Mouse (Mus musculus) limb, embryonic 13.5 days (tissue): ENCODE data around the gene Higd1a. TPM values are rescaled to one million over a fixed set of nuclear protein-coding genes. Genes with fewer than 3 reads are reported as not detected.

Source experiments
- ATAC-seq: fragments of 200-750 bp; cut with Nextera tagmentation; 2 replicates; pipeline ENCODE4 v1.8.0; 2017; ENCODE audit warnings: low read depth, moderate number of reproducible peaks, moderate TSS enrichment; ENCODE audit not compliant: low FRiP score
- H3K27ac ChIP-seq: fragments of 300-500 bp; sonication (generic); 2 replicates; pipeline ENCODE4 v1.5.1; 2015; ENCODE audit warnings: inconsistent platforms, mild to moderate bottlenecking, moderate library complexity
- H3K27me3 ChIP-seq: fragments of 300-500 bp; sonication (generic); 2 replicates; pipeline ENCODE4 v1.6.1; 2015; ENCODE audit warnings: mild to moderate bottlenecking, inconsistent platforms
- H3K36me3 ChIP-seq: fragments of 300-500 bp; sonication (generic); 2 replicates; pipeline ENCODE4 v1.6.1; 2015; ENCODE audit warnings: inconsistent platforms, mild to moderate bottlenecking, moderate library complexity
- H3K4me1 ChIP-seq: fragments of 300-500 bp; sonication (generic); 2 replicates; pipeline ENCODE4 v1.6.1; 2015; ENCODE audit warnings: inconsistent platforms
- H3K4me2 ChIP-seq: fragments of 300-500 bp; sonication (generic); replicated peaks from 2 replicates; pipeline ENCODE4 v1.6.1; 2015; ENCODE audit warnings: inconsistent platforms, mild to moderate bottlenecking, moderate library complexity
- H3K4me3 ChIP-seq: fragments of 300-500 bp; sonication (generic); 2 replicates; pipeline ENCODE4 v1.5.1; 2015; ENCODE audit warnings: moderate library complexity, mild to moderate bottlenecking, inconsistent platforms
- H3K9ac ChIP-seq: fragments of 300-500 bp; sonication (generic); 2 replicates; pipeline ENCODE4 v1.6.1; 2015; ENCODE audit warnings: mild to moderate bottlenecking, inconsistent platforms
- H3K9me3 ChIP-seq: fragments of 300-500 bp; sonication (generic); 2 replicates; pipeline ENCODE4 v1.6.1; 2016; ENCODE audit warnings: inconsistent platforms
- WGBS: fragments of 180-500 bp; shearing (Covaris S2); methylation state at CpG from one replicate; pipeline ENCODE4 v1.1.7; 2015; 5-methylcytosine and 5-hydroxymethylcytosine counted together
- polyA plus RNA-seq: library from polyadenylated mRNA; unstranded; fragments of >200 nt; fragmentation: Nextera tagmentation; extraction: Ambion mirVana; gene quantifications from 2 replicates; pipeline ENCODE4 v1.2.1, GENCODE M21; 2015

The Higd1a gene
- polyA plus RNA-seq, 1 experiment from 2014 or later = 196 TPM

GRCm38 (mm10) chr9:121828314-121828713 lies 29.8 kb downstream of the Higd1a start:
- ATAC-seq = no peak
- 75% methylated on average over 6 of the region's 6 CpGs for WGBS
- H3K9ac ChIP-seq = no peak overlapping the region
- H3K4me1 ChIP-seq = 0 out of 2 replicates have a peak, but pooled peaks cover 4% of the 10 kb centered on the region
- H3K4me3 ChIP-seq = no peak overlapping the region
- no peaks in the 10 kb centered on the region for H3K27me3 ChIP-seq
- no peaks in the 10 kb centered on the region for H3K9me3 ChIP-seq
- no peaks in the 10 kb centered on the region for H3K36me3 ChIP-seq
- no peak overlapping the region for H3K27ac ChIP-seq
- no peak overlapping the region for H3K4me2 ChIP-seq

- Histone ChIP-seq H3K9me3 (no peaks in the 10 kb centered on the region), H3K27ac (no peak overlapping the region), H3K36me3 (no peaks in the 10 kb centered on the region), H3K27me3 (no peaks in the 10 kb centered on the region), H3K4me1 (0 out of 2 replicates have a peak, but pooled peaks cover 8% of the 10 kb centered on the region), H3K4me3 (no peak overlapping the region), H3K4me2 (no peak overlapping the region), H3K9ac (no peak overlapping the region)
- no peak for ATAC-seq
- WGBS = 86% methylated on average over 3 of the region's 3 CpGs
These were observed 31.8 kb downstream of the Higd1a start for GRCm38 (mm10) chr9:121826356-121826755.

- no peak for ATAC-seq
- H3K4me3 ChIP-seq = no peak overlapping the region
- H3K27me3 ChIP-seq = no peaks in the 10 kb centered on the region
- no peaks in the 10 kb centered on the region for H3K9me3 ChIP-seq
- no peaks in the 10 kb centered on the region for H3K36me3 ChIP-seq
- no peak overlapping the region for H3K4me2 ChIP-seq
- H3K4me1 ChIP-seq = peaks cover 26% of the 10 kb centered on the region
- no peak overlapping the region for H3K9ac ChIP-seq
- H3K27ac ChIP-seq = no peak overlapping the region
- WGBS = 74% methylated on average over 7 of the region's 7 CpGs
These were observed 34.2 kb downstream of the Higd1a start for GRCm38 (mm10) chr9:121823991-121824390.

- no peak overlapping the region for H3K4me3 ChIP-seq
- H3K4me2 ChIP-seq = no peak overlapping the region
- peaks cover 25% of the 10 kb centered on the region for H3K4me1 ChIP-seq
- WGBS = 95% methylated on average over 1 of the region's 1 CpGs
- no peaks in the 10 kb centered on the region for H3K27me3 ChIP-seq
- no peaks in the 10 kb centered on the region for H3K9me3 ChIP-seq
- H3K36me3 ChIP-seq = no peaks in the 10 kb centered on the region
- H3K27ac ChIP-seq = no peak overlapping the region
- H3K9ac ChIP-seq = no peak overlapping the region
- no peak for ATAC-seq
These were observed 35.1 kb downstream of the Higd1a start for GRCm38 (mm10) chr9:121823051-121823450.

GRCm38 (mm10) chr9:121822585-121822991 lies 35.6 kb downstream of the Higd1a start:
- WGBS = 62% methylated on average over 6 of the region's 6 CpGs
- Histone ChIP-seq H3K9me3 (no peaks in the 10 kb centered on the region), H3K4me1 (peaks cover 25% of the 10 kb centered on the region), H3K4me3 (no peak overlapping the region), H3K27ac (no peak overlapping the region), H3K36me3 (no peaks in the 10 kb centered on the region), H3K9ac (no peak overlapping the region), H3K4me2 (no peak overlapping the region), H3K27me3 (no peaks in the 10 kb centered on the region)
- ATAC-seq = no peak

- Histone ChIP-seq H3K4me3 (no peak overlapping the region), H3K27me3 (no peaks in the 10 kb centered on the region), H3K4me1 (peaks cover 25% of the 10 kb centered on the region), H3K9me3 (no peaks in the 10 kb centered on the region), H3K36me3 (no peaks in the 10 kb centered on the region), H3K4me2 (no peak overlapping the region), H3K9ac (no peak overlapping the region), H3K27ac (0 out of 2 replicates have a peak overlapping the region, but pooled peaks have one; percentile 94)
- WGBS = 77% methylated on average over 5 of the region's 5 CpGs
- ATAC-seq = no peak
These were observed 37.4 kb downstream of the Higd1a start for GRCm38 (mm10) chr9:121820765-121821164.

- peak overlapping the region; percentile 41 for H3K4me2 ChIP-seq
These were observed 38.2 kb downstream of the Higd1a start for GRCm38 (mm10) chr9:121819771-121820471.

GRCm38 (mm10) chr9:121819073-121819770 lies 38.9 kb downstream of the Higd1a start:
- ATAC-seq = peak; percentile 89
- H3K27ac ChIP-seq = peak overlapping the region; percentile 94
- peaks cover 25% of the 10 kb centered on the region for H3K4me1 ChIP-seq
- no peak overlapping the region for H3K4me3 ChIP-seq
- no peaks in the 10 kb centered on the region for H3K36me3 ChIP-seq
- H3K27me3 ChIP-seq = no peaks in the 10 kb centered on the region
- WGBS = 37% methylated on average over 9 of the region's 9 CpGs
- peak overlapping the region; percentile 41 for H3K4me2 ChIP-seq
- H3K9me3 ChIP-seq = no peaks in the 10 kb centered on the region
- peak overlapping the region; percentile 43; the same call in 1 of the 2 replicates for H3K9ac ChIP-seq

More at GRCm38 (mm10) chr9:121819771-121820471, 38.2 kb downstream of the Higd1a start:
- peaks cover 25% of the 10 kb centered on the region for H3K4me1 ChIP-seq
- peak overlapping the region; percentile 43; the same call in 1 of the 2 replicates for H3K9ac ChIP-seq
- no peaks in the 10 kb centered on the region for H3K9me3 ChIP-seq
- no peaks in the 10 kb centered on the region for H3K27me3 ChIP-seq
- WGBS = 49% methylated on average over 7 of the region's 7 CpGs
- no peaks in the 10 kb centered on the region for H3K36me3 ChIP-seq
- peak overlapping the region; percentile 94 for H3K27ac ChIP-seq
- ATAC-seq = no peak
- no peak overlapping the region for H3K4me3 ChIP-seq

- 74% methylated on average over 6 of the region's 6 CpGs for WGBS
- no peaks in the 10 kb centered on the region for H3K36me3 ChIP-seq
- H3K9me3 ChIP-seq = no peaks in the 10 kb centered on the region
- H3K9ac ChIP-seq = no peak overlapping the region
- no peak overlapping the region for H3K4me2 ChIP-seq
- ATAC-seq = no peak
- H3K4me3 ChIP-seq = no peak overlapping the region
- H3K27ac ChIP-seq = no peak overlapping the region
- peaks cover 15% of the 10 kb centered on the region for H3K4me1 ChIP-seq
- no peaks in the 10 kb centered on the region for H3K27me3 ChIP-seq
These were observed 43.0 kb downstream of the Higd1a start for GRCm38 (mm10) chr9:121815183-121815582.

- no peak overlapping the region for H3K9ac ChIP-seq
- ATAC-seq = no peak
- H3K9me3 ChIP-seq = no peaks in the 10 kb centered on the region
- no peak overlapping the region for H3K4me2 ChIP-seq
- no peaks in the 10 kb centered on the region for H3K36me3 ChIP-seq
- no peaks in the 10 kb centered on the region for H3K27me3 ChIP-seq
- peaks cover 19% of the 10 kb centered on the region for H3K4me1 ChIP-seq
- H3K4me3 ChIP-seq = no peak overlapping the region
- 40% methylated on average over 15 of the region's 15 CpGs for WGBS
- no peak overlapping the region for H3K27ac ChIP-seq
These were observed 47.9 kb downstream of the Higd1a start for GRCm38 (mm10) chr9:121810081-121810821.

- Histone ChIP-seq H3K9ac (no peak overlapping the region), H3K4me1 (peaks cover 19% of the 10 kb centered on the region), H3K4me3 (no peak overlapping the region), H3K9me3 (no peaks in the 10 kb centered on the region), H3K4me2 (no peak overlapping the region), H3K27me3 (no peaks in the 10 kb centered on the region), H3K36me3 (no peaks in the 10 kb centered on the region), H3K27ac (no peak overlapping the region)
- no peak for ATAC-seq
- 70% methylated on average over 3 of the region's 3 CpGs for WGBS
These were observed 49.7 kb downstream of the Higd1a start for GRCm38 (mm10) chr9:121808511-121808910.

GRCm38 (mm10) chr9:121807947-121808346 lies 50.2 kb downstream of the Higd1a start:
- H3K27ac ChIP-seq = no peak overlapping the region
- H3K9me3 ChIP-seq = no peaks in the 10 kb centered on the region
- H3K36me3 ChIP-seq = no peaks in the 10 kb centered on the region
- no peak for ATAC-seq
- no peak overlapping the region for H3K4me2 ChIP-seq
- WGBS = 65% methylated on average over 7 of the region's 7 CpGs
- H3K9ac ChIP-seq = no peak overlapping the region
- peaks cover 19% of the 10 kb centered on the region for H3K4me1 ChIP-seq
- H3K4me3 ChIP-seq = no peak overlapping the region
- H3K27me3 ChIP-seq = no peaks in the 10 kb centered on the region
